Mouse (Mus musculus) lung, adult 2 months (tissue): Measurements from ENCODE around the gene Cd300lf. TPM values are rescaled to one million over a fixed set of nuclear protein-coding genes. Genes with fewer than 3 reads are reported as not detected.

ENCODE experiments used
- DNase-seq: peaks from one replicate; pipeline ENCODE4 v3.0.0; 2022
- H3K4me1 ChIP-seq: fragments of 200-500 bp; 2 replicates; pipeline ENCODE4 v1.6.1; 2011; ENCODE audit warnings: low read length; ENCODE audit not compliant: control insufficient read depth, insufficient read depth
- H3K4me3 ChIP-seq: fragments of 200-500 bp; replicated peaks from 2 replicates; pipeline ENCODE3; 2011; ENCODE audit warnings: low read depth, mild to moderate bottlenecking, control low read depth, low read length; ENCODE audit errors: extremely low read depth
- CTCF ChIP-seq: fragments of 200-500 bp; IDR thresholded peaks from 2 replicates; pipeline ENCODE4 v1.5.1; 2011; ENCODE audit warnings: mild to moderate bottlenecking, low read length, control low read depth; ENCODE audit not compliant: insufficient read depth
- POLR2A ChIP-seq: fragments of 200-500 bp; IDR thresholded peaks from 2 replicates; pipeline ENCODE4 v1.6.1; 2011; ENCODE audit warnings: low read depth, mild to moderate bottlenecking, control low read depth, low read length, borderline replicate concordance; ENCODE audit errors: extremely low read depth
- WGBS: fragments of 180-500 bp; shearing (Covaris S2); methylation state at CpG from one replicate; pipeline ENCODE4 v1.1.7; 2018; 5-methylcytosine and 5-hydroxymethylcytosine counted together
- polyA plus RNA-seq: library from polyadenylated mRNA; depleted of rRNA; stranded (reverse); fragments of >200 nt; gene quantifications from 2 replicates; pipeline ENCODE4 v1.2.3, GENCODE M21; 2012

The Cd300lf gene
- polyA plus RNA-seq, 1 experiment, result 20.6 TPM

- 73% methylated on average over 5 of the region's 5 CpGs for WGBS
- no peak for TF ChIP-seq POLR2A
- TF ChIP-seq CTCF, result no peak
- DNase-seq, result no peak
- Histone ChIP-seq H3K4me1 (no peaks in the 10 kb centered on the region), H3K4me3 (no peak overlapping the region)
Observed at GRCm38 (mm10) chr11:115100032-115100621, 33.7 kb downstream of the Cd300lf start.

- no peak for DNase-seq
- no peaks in the 10 kb centered on the region for H3K4me1 ChIP-seq
- TF ChIP-seq POLR2A (no peak), CTCF (no peak)
- WGBS, result 31% methylated on average over 16 of the region's 16 CpGs
- H3K4me3 ChIP-seq, result no peak overlapping the region
Observed at GRCm38 (mm10) chr11:115099241-115099840, 34.5 kb downstream of the Cd300lf start.

DNA sequence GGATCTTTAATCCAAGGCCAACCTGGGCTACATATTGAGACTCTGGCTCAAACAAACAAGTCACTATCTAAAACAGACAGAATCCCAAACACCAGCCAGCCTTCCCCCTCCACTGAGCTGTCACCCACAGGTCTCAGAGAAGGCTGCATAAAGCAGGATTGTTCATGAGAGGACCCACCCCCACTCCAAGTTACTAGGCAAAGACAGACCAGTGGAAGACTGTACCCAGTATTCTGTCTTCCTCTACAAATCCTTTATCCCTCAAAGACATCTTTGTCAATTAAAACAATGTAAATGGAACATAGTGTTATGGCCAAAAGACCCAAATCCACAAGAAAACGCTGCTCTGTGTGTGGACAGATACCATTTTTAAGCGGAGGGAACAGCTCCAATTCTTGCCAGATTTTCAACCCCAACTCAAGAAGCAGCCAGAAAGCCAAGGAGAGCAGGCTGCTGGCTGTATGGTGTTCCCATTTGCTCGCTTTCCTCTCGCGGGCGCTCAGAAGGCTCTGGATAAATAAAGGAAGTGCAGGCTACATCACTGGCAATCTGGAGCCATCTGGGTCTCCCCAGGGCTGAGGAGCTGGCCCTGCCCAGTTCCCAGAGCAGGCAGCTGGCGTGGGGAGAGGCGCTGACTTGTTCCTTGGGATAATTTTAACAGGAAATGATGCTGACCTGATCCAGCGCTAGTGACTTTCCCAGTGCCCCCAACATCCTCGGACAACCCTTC is 35.4 kb downstream of the Cd300lf start:
- Histone ChIP-seq H3K4me1 (no peaks in the 10 kb centered on the region), H3K4me3 (no peak overlapping the region)
- WGBS, result 38% methylated on average over 10 of the region's 10 CpGs
- no peak for TF ChIP-seq POLR2A
- TF ChIP-seq CTCF, result no peak
- no peak for DNase-seq

GRCm38 (mm10) chr11:115092140-115092539 is 41.7 kb downstream of the Cd300lf start:
- WGBS, result 19% methylated on average over 4 of the region's 4 CpGs
- Histone ChIP-seq H3K4me3 (no peak overlapping the region), H3K4me1 (no peaks in the 10 kb centered on the region)
- DNase-seq, result no peak
- TF ChIP-seq POLR2A, result no peak
- TF ChIP-seq CTCF, result no peak

DNA sequence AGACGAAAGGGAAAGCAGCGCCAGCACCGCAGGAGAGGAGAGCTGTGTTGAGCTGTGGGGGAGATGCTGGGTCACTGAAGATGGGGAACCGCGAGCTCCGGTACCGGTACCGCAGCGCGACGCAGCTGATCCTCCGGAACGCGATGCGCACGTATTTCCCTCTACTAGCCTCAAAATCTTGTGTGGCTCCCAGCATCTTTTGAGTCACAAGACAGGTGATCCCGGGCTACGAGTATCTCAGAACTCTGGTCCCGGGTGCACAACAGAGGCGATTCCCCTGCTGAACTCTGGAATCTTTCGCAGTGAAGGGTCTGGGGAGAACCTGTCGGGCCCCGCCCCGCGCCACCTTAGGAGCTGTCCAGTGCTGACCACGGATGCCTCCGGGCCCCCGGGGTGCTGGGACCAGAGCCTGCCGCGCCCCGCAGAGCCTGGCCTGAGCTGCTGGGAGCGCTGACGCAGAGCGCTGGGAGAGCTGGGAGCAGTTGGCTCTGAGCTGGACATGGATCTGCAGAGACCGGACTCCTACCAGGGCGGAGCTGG is 42.4 kb downstream of the Cd300lf start, which contains the start of gene Rab37:
TSS of gene Rab37 (plus strand) at position 70 of the 540 bp plus-strand sequence.
- WGBS, result 3% methylated on average over 36 of the region's 36 CpGs
- DNase-seq, result no peak
- Histone ChIP-seq H3K4me3 (no peak within 1 kb of the TSS), H3K4me1 (no peaks in the 10 kb centered on the region)
- TF ChIP-seq CTCF, result no peak
- TF ChIP-seq POLR2A, result no peak

GRCm38 (mm10) chr11:115089853-115090252 is 43.9 kb downstream of the Cd300lf start:
- no peak for DNase-seq
- 64% methylated on average over 6 of the region's 6 CpGs for WGBS
- Histone ChIP-seq H3K4me1 (no peaks in the 10 kb centered on the region), H3K4me3 (no peak overlapping the region)
- TF ChIP-seq POLR2A (no peak), CTCF (peak; percentile 44)

GRCm38 (mm10) chr11:115086213-115086612 is 47.6 kb downstream of the Cd300lf start:
- Histone ChIP-seq H3K4me1 (no peaks in the 10 kb centered on the region), H3K4me3 (no peak overlapping the region)
- WGBS, result 48% methylated on average over 7 of the region's 7 CpGs
- DNase-seq, result no peak
- no peak for TF ChIP-seq CTCF
- TF ChIP-seq POLR2A, result no peak

GRCm38 (mm10) chr11:115085064-115085463 is 48.7 kb downstream of the Cd300lf start:
- WGBS, result 71% methylated on average over 8 of the region's 8 CpGs
- no peak for DNase-seq
- Histone ChIP-seq H3K4me1 (no peaks in the 10 kb centered on the region), H3K4me3 (no peak overlapping the region)
- no peak for TF ChIP-seq POLR2A
- TF ChIP-seq CTCF, result no peak

DNA sequence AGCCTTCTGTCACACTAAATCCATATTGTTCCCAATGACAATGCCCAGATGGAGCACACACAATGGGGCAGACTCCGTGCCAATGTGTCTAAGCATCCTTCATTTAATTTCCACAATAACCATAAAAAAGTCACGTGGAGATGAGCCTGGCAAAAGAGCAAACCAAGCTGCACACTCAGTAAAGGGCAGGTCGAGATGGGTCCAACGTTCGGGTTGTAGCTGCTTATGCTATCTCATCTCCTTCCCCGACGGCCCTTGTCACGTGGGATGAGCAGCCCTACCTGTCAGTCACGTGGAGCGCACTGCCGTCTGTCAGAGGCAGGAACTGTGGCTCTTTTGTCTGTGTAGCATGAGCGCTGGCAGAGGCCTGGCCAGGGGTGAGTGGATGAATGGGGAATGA is 49.2 kb downstream of the Cd300lf start:
- 52% methylated on average over 12 of the region's 12 CpGs for WGBS
- H3K4me3 ChIP-seq, result no peak overlapping the region
- H3K4me1 ChIP-seq, result no peaks in the 10 kb centered on the region
- TF ChIP-seq POLR2A, result no peak
- TF ChIP-seq CTCF, result no peak
- DNase-seq, result no peak
